27 mouse cellular contexts compared by ENCODE assay signal in genomic region chr6:42714668-42715067, GRCm38 (mm10). TPM values are rescaled to one million over a fixed set of nuclear protein-coding genes. Genes with fewer than 3 reads are reported as not detected.
"Had no signal": no experiment of that assay in that cellular context is flagged by ENCODE, and none has a peak within 500 bp of the region (broad histone marks: within the 10 kb centered on the region; RNA-seq: fewer than 3 reads in every experiment).

No protein-coding gene starts in this region.

- H3K27ac ChIP-seq: neural tube, embryonic 12.5 days; neural tube, embryonic 13.5 days; neural tube, embryonic 15.5 days; stomach, embryonic 15.5 days; stomach, postnatal 0 days had no signal

- H3K9me3 ChIP-seq: neural tube, embryonic 12.5 days; neural tube, embryonic 13.5 days; neural tube, embryonic 15.5 days; stomach, embryonic 15.5 days had no signal

- H3K36me3 ChIP-seq: neural tube, embryonic 12.5 days; neural tube, embryonic 13.5 days; neural tube, embryonic 15.5 days; stomach, embryonic 15.5 days had no signal

- H3K4me1 ChIP-seq: neural tube, embryonic 12.5 days; neural tube, embryonic 13.5 days; neural tube, embryonic 15.5 days; stomach, embryonic 15.5 days had no signal

- DNase-seq: retina, postnatal 1 day; right cerebral cortex, adult 18-20 months; right cerebral cortex, postnatal 14 days; right cerebral cortex, postnatal 25 days; right cerebral cortex, postnatal 4 days; spleen, adult 18-20 months; thymus, adult 18-20 months; thymus, adult 2 months; thymus, postnatal 14 days; thymus, postnatal 25 days; thymus, postnatal 36 days; thymus, postnatal 4 days had no signal

- H3K9ac ChIP-seq: neural tube, embryonic 12.5 days; neural tube, embryonic 13.5 days; neural tube, embryonic 15.5 days; stomach, embryonic 15.5 days had no signal

- H3K4me2 ChIP-seq: neural tube, embryonic 12.5 days; neural tube, embryonic 13.5 days; neural tube, embryonic 15.5 days; stomach, embryonic 15.5 days had no signal

- H3K4me3 ChIP-seq: neural tube, embryonic 12.5 days; neural tube, embryonic 13.5 days; neural tube, embryonic 15.5 days; stomach, embryonic 15.5 days had no signal

- H3K27me3 ChIP-seq: neural tube, embryonic 12.5 days; neural tube, embryonic 13.5 days; neural tube, embryonic 15.5 days; stomach, embryonic 15.5 days had no signal

RNA-seq across cellular contexts. Expression of gene Olfr453, which starts 24.5 kb away (rescaled TPM):
- polyA plus RNA-seq: neural tube, embryonic 11.5 days; neural tube, embryonic 12.5 days; neural tube, embryonic 13.5 days; neural tube, embryonic 14.5 days; neural tube, embryonic 15.5 days; small intestine, adult 2 months; spleen, adult 2 months; stomach, embryonic 14.5 days; stomach, embryonic 15.5 days; stomach, embryonic 16.5 days; stomach, postnatal 0 days; testis, adult 2 months; thymus, adult 2 months; thymus, postnatal 0 days; urinary bladder, adult 2 months had no signal

RNA-seq across cellular contexts. Expression of gene Olfr38, which starts 41.5 kb away (rescaled TPM):
- total RNA-seq: neutrophil, adult 5-6 weeks had no signal
- polyA plus RNA-seq: neural tube, embryonic 11.5 days; neural tube, embryonic 12.5 days; neural tube, embryonic 13.5 days; neural tube, embryonic 14.5 days; neural tube, embryonic 15.5 days; small intestine, adult 2 months; spleen, adult 2 months; stomach, embryonic 14.5 days; stomach, embryonic 15.5 days; stomach, embryonic 16.5 days; stomach, postnatal 0 days; testis, adult 2 months; thymus, adult 2 months; thymus, postnatal 0 days; urinary bladder, adult 2 months had no signal
